Mouse (Mus musculus): ENCODE measurements around the gene Gm20388.

- TF ChIP-seq POLR2A (IDR thresholded peaks at IDR 0.05; ENCODE audit: borderline replicate concordance, extremely low read depth, insufficient read depth, insufficient read length, poor library complexity, severe bottlenecking) = no peak
- TF ChIP-seq CTCF (IDR thresholded peaks at IDR 0.05; ENCODE audit: borderline replicate concordance, extremely low read depth, insufficient read depth, insufficient read length) = no peak
Measured at GRCm38 (mm10) chr8:120848434-120848833, 937.8 kb downstream of the Gm20388 start.

All from brain, embryonic 14.5 days (tissue).